Mouse (Mus musculus) limb, embryonic 11.5 days (tissue): ENCODE measurements around the gene Kif3a. TPM values are rescaled to one million over a fixed set of nuclear protein-coding genes. Genes with fewer than 3 reads are reported as not detected.

Experiments
- ATAC-seq: fragments of 200-750 bp; cut with Nextera tagmentation; 2 replicates; pipeline ENCODE4 v1.8.0; 2017; ENCODE audit warnings: low read depth; ENCODE audit not compliant: insufficient number of reproducible peaks, low FRiP score, low TSS enrichment
- DNase-seq: peaks from one replicate; pipeline ENCODE4 v3.0.0-alpha.2; 2015; ENCODE audit warnings: low spot score
- H3K27ac ChIP-seq: fragments of 300-500 bp; sonication (generic); replicated peaks from 2 replicates; pipeline ENCODE4 v1.5.1; 2014; ENCODE audit warnings: low read depth, mild to moderate bottlenecking, low read length
- H3K27me3 ChIP-seq: fragments of 300-500 bp; sonication (generic); 2 replicates; pipeline ENCODE4 v1.6.1; 2014; ENCODE audit warnings: mild to moderate bottlenecking, low read length, mixed read lengths; ENCODE audit not compliant: control insufficient read depth, insufficient read depth
- H3K36me3 ChIP-seq: fragments of 300-500 bp; sonication (generic); 2 replicates; pipeline ENCODE4 v1.6.1; 2014; ENCODE audit warnings: mild to moderate bottlenecking, low read length, moderate library complexity, mixed read lengths; ENCODE audit not compliant: control insufficient read depth, insufficient read depth
- H3K4me1 ChIP-seq: fragments of 300-500 bp; sonication (generic); 2 replicates; pipeline ENCODE4 v1.6.1; 2014; ENCODE audit warnings: low read length, mixed read lengths; ENCODE audit not compliant: control insufficient read depth, insufficient read depth
- H3K4me2 ChIP-seq: fragments of 300-500 bp; sonication (generic); 2 replicates; pipeline ENCODE4 v1.6.1; 2014; ENCODE audit warnings: low read depth, mild to moderate bottlenecking, moderate library complexity; ENCODE audit not compliant: severe bottlenecking
- H3K4me3 ChIP-seq: fragments of 300-500 bp; sonication (generic); 2 replicates; pipeline ENCODE4 v1.5.1; 2014; ENCODE audit warnings: low read depth, low read length
- H3K9ac ChIP-seq: fragments of 300-500 bp; sonication (generic); 2 replicates; pipeline ENCODE4 v1.6.1; 2014; ENCODE audit warnings: mild to moderate bottlenecking, low read length
- H3K9me3 ChIP-seq: fragments of 300-500 bp; sonication (generic); 2 replicates; pipeline ENCODE4 v1.6.1; 2016; ENCODE audit warnings: low read length; ENCODE audit not compliant: control insufficient read depth
- WGBS: fragments of 180-500 bp; shearing (Covaris S2); extraction: QIAGEN DNeasy Blood & Tissue Kit; methylation state at CpG from one replicate; pipeline ENCODE4 v1.1.7; 2014; 5-methylcytosine and 5-hydroxymethylcytosine counted together
- polyA plus RNA-seq: library from polyadenylated mRNA; unstranded; fragments of >200 nt; fragmentation: Nextera tagmentation; extraction: Ambion mirVana; gene quantifications from 2 replicates; pipeline ENCODE4 v1.2.1, GENCODE M21; 2014

Gene Kif3a
- 72.0 and 79.4 TPM in 2 replicates for polyA plus RNA-seq

- peak within 1 kb of the TSS; percentile 64 for H3K9ac ChIP-seq
- H3K4me1 ChIP-seq = peaks cover 2% of the 10 kb centered on the region; the same call in 1 of the 2 replicates
- no peaks in the 10 kb centered on the region for H3K9me3 ChIP-seq
- no peaks in the 10 kb centered on the region for H3K27me3 ChIP-seq
- peak within 1 kb of the TSS; percentile 79 for H3K4me2 ChIP-seq
- peak; percentile 93 for ATAC-seq
- DNase-seq = peak; percentile 97
- under 1% methylated on average over 62 of the region's 69 CpGs for WGBS
- peak within 1 kb of the TSS; percentile 61 for H3K4me3 ChIP-seq
- no peak within 1 kb of the TSS; the same call in 1 of the 2 replicates for H3K27ac ChIP-seq
- H3K36me3 ChIP-seq = no peaks in the 10 kb centered on the region
Observed at GRCm38 (mm10) chr11:53567224-53568014, at the start of gene Kif3a. Gene Kif3a, plus strand, starts transcription at chr11:53567379.

GRCm38 (mm10) chr11:53518759-53519158 lies 48.4 kb upstream of the Kif3a start:
- peaks cover 14% of the 10 kb centered on the region for H3K4me1 ChIP-seq

GRCm38 (mm10) chr11:53519207-53520121 lies 47.7 kb upstream of the Kif3a start, which contains the start of gene Sept8:
Gene Sept8, plus strand, starts transcription at chr11:53519257.
- no peaks in the 10 kb centered on the region for H3K9me3 ChIP-seq
- peak within 1 kb of the TSS; percentile 84 for H3K4me2 ChIP-seq
- peak within 1 kb of the TSS; percentile 78 for H3K4me3 ChIP-seq
- no peaks in the 10 kb centered on the region for H3K27me3 ChIP-seq
- no peaks in the 10 kb centered on the region for H3K36me3 ChIP-seq
- WGBS = 5% methylated on average over 69 of the region's 79 CpGs
- no peak within 1 kb of the TSS for H3K27ac ChIP-seq
- peak within 1 kb of the TSS; percentile 82 for H3K9ac ChIP-seq
- peak; percentile 78 for ATAC-seq
- DNase-seq = peak; percentile 75
- peaks cover 21% of the 10 kb centered on the region for H3K4me1 ChIP-seq

More at GRCm38 (mm10) chr11:53518759-53519158, 48.4 kb upstream of the Kif3a start:
- 51% methylated on average over 5 of the region's 5 CpGs for WGBS
- Histone ChIP-seq H3K4me2 (peak overlapping the region; percentile 84; the same call in 1 of the 2 replicates), H3K4me3 (peak overlapping the region; percentile 78; the same call in 1 of the 2 replicates), H3K9ac (no peak overlapping the region), H3K36me3 (no peaks in the 10 kb centered on the region), H3K9me3 (no peaks in the 10 kb centered on the region), H3K27me3 (no peaks in the 10 kb centered on the region), H3K27ac (no peak overlapping the region)
- DNase-seq (no peak), ATAC-seq (no peak)

GRCm38 (mm10) chr11:53520122-53520978 lies 46.8 kb upstream of the Kif3a start:
- peaks cover 23% of the 10 kb centered on the region for H3K4me1 ChIP-seq
- peak overlapping the region; percentile 56; the same call in 1 of the 2 replicates for H3K27ac ChIP-seq

GRCm38 (mm10) chr11:53521120-53521820 lies 45.9 kb upstream of the Kif3a start:
- no peak overlapping the region for H3K27ac ChIP-seq

More at GRCm38 (mm10) chr11:53520122-53520978, 46.8 kb upstream of the Kif3a start:
- peak overlapping the region; percentile 82 for H3K9ac ChIP-seq
- DNase-seq (peak; percentile 51), ATAC-seq (peak; percentile 44; the same call in 1 of the 2 replicates)
- no peaks in the 10 kb centered on the region for H3K9me3 ChIP-seq
- H3K4me3 ChIP-seq = peak overlapping the region; percentile 78
- WGBS = 3% methylated on average over 24 of the region's 24 CpGs
- peak overlapping the region; percentile 84 for H3K4me2 ChIP-seq
- H3K27me3 ChIP-seq = no peaks in the 10 kb centered on the region
- H3K36me3 ChIP-seq = no peaks in the 10 kb centered on the region

GRCm38 (mm10) chr11:53521821-53522131 lies 45.4 kb upstream of the Kif3a start:
- Histone ChIP-seq H3K4me2 (no peak overlapping the region; the same call in 1 of the 2 replicates), H3K4me1 (peaks cover 23% of the 10 kb centered on the region), H3K27me3 (no peaks in the 10 kb centered on the region), H3K36me3 (no peaks in the 10 kb centered on the region), H3K4me3 (no peak overlapping the region), H3K9ac (no peak overlapping the region), H3K27ac (no peak overlapping the region), H3K9me3 (no peaks in the 10 kb centered on the region)
- WGBS = 91% methylated on average over 7 of the region's 7 CpGs
- ATAC-seq (no peak), DNase-seq (no peak)

More at GRCm38 (mm10) chr11:53521120-53521820, 45.9 kb upstream of the Kif3a start:
- Histone ChIP-seq H3K4me2 (peak overlapping the region; percentile 84), H3K4me1 (peaks cover 23% of the 10 kb centered on the region), H3K27me3 (no peaks in the 10 kb centered on the region), H3K9me3 (no peaks in the 10 kb centered on the region), H3K9ac (no peak overlapping the region), H3K36me3 (no peaks in the 10 kb centered on the region), H3K4me3 (peak overlapping the region; percentile 78)
- DNase-seq (peak; percentile 43), ATAC-seq (no peak)
- WGBS = 52% methylated on average over 16 of the region's 16 CpGs

GRCm38 (mm10) chr11:53522362-53522761 lies 44.8 kb upstream of the Kif3a start:
- Histone ChIP-seq H3K4me3 (no peak overlapping the region), H3K4me1 (peaks cover 23% of the 10 kb centered on the region), H3K9ac (no peak overlapping the region), H3K27me3 (no peaks in the 10 kb centered on the region), H3K27ac (no peak overlapping the region), H3K36me3 (no peaks in the 10 kb centered on the region), H3K9me3 (no peaks in the 10 kb centered on the region), H3K4me2 (no peak overlapping the region)
- ATAC-seq (no peak), DNase-seq (no peak)
- WGBS = 92% methylated on average over 3 of the region's 3 CpGs
